In the genomic region with DNA sequence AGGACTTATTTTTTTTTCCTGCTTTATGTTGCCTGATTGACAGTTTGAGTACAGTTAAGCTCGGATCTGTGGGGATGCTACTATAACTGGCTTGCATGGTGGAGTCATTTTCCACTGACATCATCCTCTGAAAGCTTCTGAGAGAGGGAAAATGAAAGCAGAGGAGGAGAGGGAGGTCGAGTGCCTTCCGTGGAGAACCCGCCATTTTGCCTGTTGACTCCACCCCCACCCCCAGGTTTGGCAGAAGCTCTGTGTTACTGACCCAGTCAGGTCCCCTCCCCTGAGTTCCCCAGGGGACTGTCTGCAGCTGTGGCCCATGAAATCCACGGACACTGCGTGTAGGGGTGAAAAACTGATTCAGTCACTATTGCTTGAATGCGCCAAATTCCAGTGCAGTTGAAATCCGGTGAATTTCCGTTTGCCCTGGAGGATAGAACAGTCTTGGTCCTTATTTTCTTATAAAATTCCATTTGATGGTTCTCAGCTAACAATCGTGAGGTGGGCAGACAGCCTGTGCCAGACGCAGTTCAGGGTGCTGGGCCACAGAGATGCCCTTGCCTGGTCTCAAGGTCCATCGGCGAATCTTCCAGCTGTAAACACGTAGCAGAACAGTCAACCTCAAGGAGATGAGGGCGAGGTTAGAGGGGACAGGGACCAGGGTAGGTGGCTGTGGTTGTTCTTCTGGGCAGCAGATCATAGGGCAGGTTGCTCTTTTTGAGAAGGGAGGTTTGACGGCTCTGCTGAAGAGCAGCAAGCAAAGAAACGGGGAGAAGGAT, we compare ENCODE assay signal across 9 mouse cellular contexts. TPM values are rescaled to one million over a fixed set of nuclear protein-coding genes. Genes with fewer than 3 reads are reported as not detected.
DNase-seq lines count a peak whose midpoint lies in the region; ATAC-seq and TF ChIP-seq lines count a peak whose summit lies in the region.
"Had no signal": no experiment of that assay in that cellular context is flagged by ENCODE, and none has a peak within 500 bp of the region (broad histone marks: within the 10 kb centered on the region; RNA-seq: fewer than 3 reads in every experiment).

No protein-coding gene starts in this region.

- ATAC-seq in forebrain, embryonic 14.5 days = no peak
- peak; percentile 40; the same call in 1 of the 2 replicates for ATAC-seq in embryonic facial prominence, embryonic 15.5 days (ENCODE audit: insufficient number of reproducible peaks, low FRiP score, low TSS enrichment, low read depth)
- peak; percentile 22; the same call in 1 of the 2 replicates for ATAC-seq in intestine, postnatal 0 days

- intact Hi-C loops in left cerebral cortex, postnatal 4 days (cut with DNase I) = no loop called here

- DNase-seq in forebrain, embryonic 10.5 days (ENCODE audit: extremely low spot score, low spot score) = no peak
- DNase-seq in forebrain, embryonic 14.5 days (ENCODE audit: low spot score) = no peak
- peak; percentile 87 for DNase-seq in 3T3-L1 (ENCODE audit: low read depth, low spot score)
- DNase-seq in layer of hippocampus, postnatal 14 days (ENCODE audit: low spot score in 2 of 2) = no peak
- no peak for DNase-seq in left cerebral cortex, postnatal 4 days
- no peak for DNase-seq in spleen, adult 12 weeks (ENCODE audit: low spot score)

- H3K36me3 ChIP-seq in forebrain, embryonic 10.5 days (replicated peaks) = no peaks in the 10 kb centered on the region; the same call in 1 of the 2 replicates
- no peaks in the 10 kb centered on the region for H3K36me3 ChIP-seq in forebrain, embryonic 14.5 days (ENCODE audit: control insufficient read depth, insufficient read depth, low read length)
- H3K36me3 ChIP-seq in embryonic facial prominence, embryonic 15.5 days = 0 out of 2 replicates have a peak, but pooled peaks cover 4% of the 10 kb centered on the region
- H3K36me3 ChIP-seq in intestine, postnatal 0 days (ENCODE audit: control insufficient read depth, insufficient read depth) = peaks cover 7% of the 10 kb centered on the region; the same call in 1 of the 2 replicates
- H3K36me3 ChIP-seq: neural tube, embryonic 12.5 days had no signal

- 85% methylated on average over 17 of the region's 17 CpGs for WGBS in forebrain, embryonic 10.5 days
- 81% methylated on average over 17 of the region's 17 CpGs for whole genome bisulfite sequencing in forebrain, embryonic 14.5 days
- 30% methylated on average over 17 of the region's 17 CpGs for WGBS in embryonic facial prominence, embryonic 15.5 days
- 33% methylated on average over 17 of the region's 17 CpGs for WGBS in intestine, postnatal 0 days

- peak overlapping the region; percentile 17; the same call in 1 of the 2 replicates for H3K27ac ChIP-seq in forebrain, embryonic 10.5 days
- no peak overlapping the region for H3K27ac ChIP-seq in forebrain, embryonic 14.5 days (ENCODE audit: low read depth, low read length)
- H3K27ac ChIP-seq in embryonic facial prominence, embryonic 15.5 days (replicated peaks) = peak overlapping the region; percentile 90
- H3K27ac ChIP-seq in intestine, postnatal 0 days (ENCODE audit: low read depth, low read length) = peak overlapping the region; percentile 61
- H3K27ac ChIP-seq: neural tube, embryonic 12.5 days had no signal

- H3K9me3 ChIP-seq in forebrain, embryonic 10.5 days = no peaks in the 10 kb centered on the region
- no peaks in the 10 kb centered on the region for H3K9me3 ChIP-seq in forebrain, embryonic 14.5 days (replicated peaks; ENCODE audit: control insufficient read depth, low read length)
- no peaks in the 10 kb centered on the region for H3K9me3 ChIP-seq in embryonic facial prominence, embryonic 15.5 days (replicated peaks)
- no peaks in the 10 kb centered on the region for H3K9me3 ChIP-seq in intestine, postnatal 0 days (ENCODE audit: control insufficient read depth)
- H3K9me3 ChIP-seq: neural tube, embryonic 12.5 days had no signal

- H3K4me1 ChIP-seq in forebrain, embryonic 10.5 days = peaks cover 52% of the 10 kb centered on the region
- H3K4me1 ChIP-seq in forebrain, embryonic 14.5 days (ENCODE audit: control insufficient read depth, insufficient read depth, low read length) = no peaks in the 10 kb centered on the region; the same call in 1 of the 2 replicates
- H3K4me1 ChIP-seq in embryonic facial prominence, embryonic 15.5 days = peaks cover 80% of the 10 kb centered on the region
- H3K4me1 ChIP-seq in intestine, postnatal 0 days (replicated peaks; ENCODE audit: control insufficient read depth, insufficient read depth, low read length) = peaks cover 39% of the 10 kb centered on the region

- no peak overlapping the region for H3K4me3 ChIP-seq in forebrain, embryonic 10.5 days
- no peak overlapping the region for H3K4me3 ChIP-seq in forebrain, embryonic 14.5 days (ENCODE audit: low read depth, low read length)
- peak overlapping the region; percentile 9; the same call in 1 of the 2 replicates for H3K4me3 ChIP-seq in embryonic facial prominence, embryonic 15.5 days (replicated peaks)
- no peak overlapping the region for H3K4me3 ChIP-seq in intestine, postnatal 0 days (ENCODE audit: low read depth, low read length)
- H3K4me3 ChIP-seq: neural tube, embryonic 12.5 days had no signal

- no peak for TF ChIP-seq CTCF in intestine, postnatal 0 days (IDR thresholded peaks at IDR 0.05; ENCODE audit: low read depth)

- no peaks in the 10 kb centered on the region for H3K27me3 ChIP-seq in forebrain, embryonic 10.5 days (ENCODE audit: poor library complexity, severe bottlenecking)
- no peaks in the 10 kb centered on the region for H3K27me3 ChIP-seq in forebrain, embryonic 14.5 days (replicated peaks; ENCODE audit: control insufficient read depth, insufficient read depth, low read length)
- H3K27me3 ChIP-seq in embryonic facial prominence, embryonic 15.5 days = no peaks in the 10 kb centered on the region
- no peaks in the 10 kb centered on the region for H3K27me3 ChIP-seq in intestine, postnatal 0 days (replicated peaks; ENCODE audit: control insufficient read depth, insufficient read depth, low read length)
- H3K27me3 ChIP-seq: neural tube, embryonic 12.5 days had no signal

- no peak overlapping the region; the same call in 1 of the 2 replicates for H3K9ac ChIP-seq in forebrain, embryonic 14.5 days (ENCODE audit: low read length)
- no peak overlapping the region for H3K9ac ChIP-seq in embryonic facial prominence, embryonic 15.5 days
- no peak overlapping the region for H3K9ac ChIP-seq in intestine, postnatal 0 days (ENCODE audit: low read depth, low read length)
- H3K9ac ChIP-seq: neural tube, embryonic 12.5 days had no signal

- H3K4me2 ChIP-seq in forebrain, embryonic 14.5 days (ENCODE audit: low read length) = no peak overlapping the region
- peak overlapping the region; percentile 33 for H3K4me2 ChIP-seq in embryonic facial prominence, embryonic 15.5 days (replicated peaks)
- peak overlapping the region; percentile 42 for H3K4me2 ChIP-seq in intestine, postnatal 0 days (replicated peaks; ENCODE audit: low read depth)
- H3K4me2 ChIP-seq: neural tube, embryonic 12.5 days had no signal

RNA-seq across cellular contexts. Expression of gene Mbnl2, which starts 20.9 kb away (rescaled TPM):
- polyA plus RNA-seq in forebrain, embryonic 10.5 days (2016; fragmentation: Nextera tagmentation; extraction: Ambion mirVana) = 30.0 TPM in 2 replicates
- polyA plus RNA-seq in forebrain, embryonic 14.5 days (2014; fragmentation: Nextera tagmentation; extraction: Ambion mirVana) = 21.6 and 27.8 TPM in 2 replicates
- 167 and 173 TPM in 2 replicates for polyA plus RNA-seq in embryonic facial prominence, embryonic 15.5 days (2015; fragmentation: Nextera tagmentation; extraction: Ambion mirVana)
- polyA plus RNA-seq in intestine, postnatal 0 days (2015; fragmentation: Nextera tagmentation; extraction: Ambion mirVana) = 94.4 and 99.0 TPM in 2 replicates
- 100 to 1,000 TPM; 201 to 204 TPM for total RNA-seq in layer of hippocampus, postnatal 14 days (2021)
- total RNA-seq in left cerebral cortex, postnatal 4 days (2021) = 10 to 100 TPM; 39.9 to 41.2 TPM
